In genomic region chr4:124110705-124111104, GRCm38 (mm10) we compare ENCODE assay signal across 9 mouse cellular contexts.
DNase-seq lines count a peak whose midpoint lies in the region; ATAC-seq and TF ChIP-seq lines count a peak whose summit lies in the region.
"Had no signal": no experiment of that assay in that cellular context is flagged by ENCODE, and none has a peak within 500 bp of the region (broad histone marks: within the 10 kb centered on the region; RNA-seq: fewer than 3 reads in every experiment).

No protein-coding gene starts in this region.

- H3K27ac ChIP-seq in kidney, postnatal 0 days, result no peak overlapping the region
- no peak overlapping the region for H3K27ac ChIP-seq in CH12.LX (ENCODE audit: insufficient read depth, low read depth)

- ATAC-seq in kidney, postnatal 0 days (replicated peaks; ENCODE audit: low FRiP score, low read depth), result no peak
- 0 out of 2 replicates have a peak, but pooled peaks have one; percentile 30 for ATAC-seq in erythroblast, adult 5-6 weeks (replicated peaks; ENCODE audit: low FRiP score, poor library complexity, severe bottlenecking)

- no peaks in the 10 kb centered on the region for H3K4me1 ChIP-seq in kidney, postnatal 0 days (replicated peaks; ENCODE audit: insufficient read depth, low read length)
- H3K4me1 ChIP-seq in CH12.LX (ENCODE audit: control insufficient read depth in 1 of 2, insufficient read depth in 2 of 2), result no peaks in the 10 kb centered on the region; a peak in 1 of 4 replicates

- no peak overlapping the region for H3K4me2 ChIP-seq in kidney, postnatal 0 days (ENCODE audit: low read length)
- H3K4me2 ChIP-seq in CH12.LX (ENCODE audit: insufficient read depth, low read depth, poor library complexity, severe bottlenecking), result no peak overlapping the region

- in situ Hi-C loops in CH12.LX (cut with MboI; ENCODE audit: low pct_ligation_motif_present, low pct_unique_long_range_greater_than_20kb, low sequenced_read_pairs), result no loop called here

- peak; percentile 29 for TF ChIP-seq RAD21 in CH12.LX (IDR thresholded peaks at IDR 0.05; ENCODE audit: low read depth, low read length)

- no peak for TF ChIP-seq POLR2A in CH12.LX (IDR thresholded peaks at IDR 0.05; ENCODE audit: low read depth, low read length)

- WGBS in kidney, postnatal 0 days, result 72% methylated on average over 8 of the region's 8 CpGs

- no peaks in the 10 kb centered on the region for H3K9me3 ChIP-seq in kidney, postnatal 0 days (replicated peaks; ENCODE audit: low read length)
- peaks cover 8% of the 10 kb centered on the region for H3K9me3 ChIP-seq in CH12.LX (replicated peaks; ENCODE audit: low read length)

- TF ChIP-seq EP300 in CH12.LX (IDR thresholded peaks at IDR 0.05; ENCODE audit: low read length), result no peak

- no peaks in the 10 kb centered on the region for H3K27me3 ChIP-seq in kidney, postnatal 0 days (ENCODE audit: insufficient read depth, low read length)
- H3K27me3 ChIP-seq in CH12.LX (replicated peaks), result peaks cover 78% of the 10 kb centered on the region

- no peak overlapping the region for H3K4me3 ChIP-seq in kidney, postnatal 0 days (replicated peaks; ENCODE audit: low read depth, low read length)
- H3K4me3 ChIP-seq in CH12.LX (replicated peaks in 1 of 3; ENCODE audit: low read depth in 2 of 3, low read length in 2 of 3, poor library complexity in 1 of 3), result no peak overlapping the region
- H3K4me3 ChIP-seq: erythroblast, embryonic 14.5 days had no signal

- TF ChIP-seq CTCF in kidney, postnatal 0 days (IDR thresholded peaks at IDR 0.05; ENCODE audit: low read depth), result peak; percentile 57
- peak; percentile 51 to 72 for TF ChIP-seq CTCF in CH12.LX (conservative IDR thresholded peaks at IDR 0.05 in 1 of 2, IDR thresholded peaks at IDR 0.05 in 1 of 2; ENCODE audit: low read depth in 2 of 2, low read length in 2 of 2)

- DNase-seq in kidney, postnatal 0 days (ENCODE audit: low spot score), result no peak
- no peak for DNase-seq in kidney, adult 9 months
- DNase-seq in 416B (ENCODE audit: low read depth), result peak; percentile 22
- DNase-seq in CH12.LX (ENCODE audit: extremely low read depth), result peak; percentile 17
- DNase-seq in spleen, postnatal 14 days (ENCODE audit: low spot score in 2 of 2), result no peak
- DNase-seq in gastrocnemius, adult 18-20 months (ENCODE audit: low spot score), result no peak
- DNase-seq in heart, postnatal 25 days (ENCODE audit: low spot score), result no peak

- H3K36me3 ChIP-seq in kidney, postnatal 0 days (ENCODE audit: insufficient read depth, low read length), result no peaks in the 10 kb centered on the region
- no peaks in the 10 kb centered on the region for H3K36me3 ChIP-seq in CH12.LX (replicated peaks in 1 of 2; ENCODE audit: control insufficient read depth in 1 of 2, insufficient read depth in 1 of 2, low read length in 1 of 2)

- H3K9ac ChIP-seq in kidney, postnatal 0 days (ENCODE audit: low read depth, low read length), result no peak overlapping the region
- H3K9ac ChIP-seq in CH12.LX (ENCODE audit: insufficient read depth, low read depth), result no peak overlapping the region

- intact Hi-C loops in heart, postnatal 25 days (cut with DNase I), result no loop called here

- dilution Hi-C loops in CH12.LX (cut with MboI; ENCODE audit: extremely low pct_ligation_motif_present, extremely low pct_unique_long_range_greater_than_20kb, low sequenced_read_pairs), result no loop called here

- no peaks in the 10 kb centered on the region for H3K79me2 ChIP-seq in CH12.LX (replicated peaks; ENCODE audit: control insufficient read depth, extremely low read depth, insufficient read depth, poor library complexity, severe bottlenecking)

TF ChIP-seq in CH12.LX, 34 proteins besides CTCF, POLR2A, EP300 and RAD21:
- peak; percentile 23; the same call in 1 of the 2 replicates for TF ChIP-seq MYC (IDR thresholded peaks at IDR 0.05; ENCODE audit: low read depth, low read length)
- TF ChIP-seq GABPA (IDR thresholded peaks at IDR 0.05; ENCODE audit: insufficient replicate concordance, low read depth, low read length), result no peak
- no peak for TF ChIP-seq E2F4 (IDR thresholded peaks at IDR 0.05; ENCODE audit: insufficient replicate concordance, low read depth, low read length)
- TF ChIP-seq SIN3A (IDR thresholded peaks at IDR 0.05; ENCODE audit: low read length), result no peak

Comparison
In these comparisons a context has a peak if more than half of its experiments do, and no peak if none do; other contexts are left out.
1. DNase-seq: peak in 416B (single experiment) and CH12.LX (single experiment); none in kidney, postnatal 0 days (single experiment), kidney, adult 9 months (single experiment), spleen, postnatal 14 days (0 of 2), gastrocnemius, adult 18-20 months (single experiment) and heart, postnatal 25 days (single experiment).